Mouse (Mus musculus) heart, embryonic 14.5 days (tissue): ENCODE measurements around the gene Ppm1m. TPM values are rescaled to one million over a fixed set of nuclear protein-coding genes. Genes with fewer than 3 reads are reported as not detected.

ENCODE experiments used
- ATAC-seq: fragments of 200-750 bp; cut with Nextera tagmentation; 2 replicates; pipeline ENCODE4 v1.8.0; 2017; ENCODE audit warnings: low read depth, moderate TSS enrichment; ENCODE audit not compliant: insufficient number of reproducible peaks, insufficient read depth, low FRiP score
- H3K27ac ChIP-seq, 2 experiments: fragments of 200-500 bp in 1 of 2; fragments of 300-500 bp in 1 of 2; sonication (generic) in 1 of 2; replicated peaks in 1 of 2; 2 replicates each; pipeline ENCODE4 v1.5.1; 2012 to 2014; ENCODE audit warnings: low read depth in 2 of 2, low read length in 2 of 2, control low read depth in 1 of 2, mild to moderate bottlenecking in 1 of 2, mixed read lengths in 1 of 2; ENCODE audit not compliant: control insufficient read depth in 1 of 2, insufficient read depth in 1 of 2
- H3K27me3 ChIP-seq: fragments of 300-500 bp; sonication (generic); 2 replicates; pipeline ENCODE4 v1.6.1; 2014; ENCODE audit warnings: mild to moderate bottlenecking, low read length, control low read depth; ENCODE audit not compliant: control insufficient read depth, insufficient read depth
- H3K36me3 ChIP-seq: fragments of 300-500 bp; sonication (generic); 2 replicates; pipeline ENCODE4 v1.6.1; 2014; ENCODE audit warnings: mild to moderate bottlenecking, control low read depth, low read length, mixed read lengths; ENCODE audit not compliant: control insufficient read depth, insufficient read depth
- H3K4me1 ChIP-seq, 2 experiments: fragments of 200-500 bp in 1 of 2; fragments of 300-500 bp in 1 of 2; sonication (generic) in 1 of 2; 2 replicates each; pipeline ENCODE4 v1.6.1; 2012 to 2014; ENCODE audit warnings: low read length in 2 of 2, control low read depth in 1 of 2, mixed read lengths in 1 of 2; ENCODE audit not compliant: control insufficient read depth in 2 of 2, insufficient read depth in 2 of 2
- H3K4me2 ChIP-seq: fragments of 300-500 bp; sonication (generic); 2 replicates; pipeline ENCODE4 v1.6.1; 2014; ENCODE audit warnings: mild to moderate bottlenecking, low read length
- H3K4me3 ChIP-seq, 2 experiments: fragments of 200-500 bp in 1 of 2; fragments of 300-500 bp in 1 of 2; sonication (generic) in 1 of 2; 2 replicates each; pipeline ENCODE4 v1.5.1; 2012 to 2014; ENCODE audit warnings: low read length in 2 of 2, mild to moderate bottlenecking in 2 of 2, control low read depth in 1 of 2, low read depth in 1 of 2, moderate library complexity in 1 of 2; ENCODE audit not compliant: control insufficient read depth in 1 of 2, insufficient read depth in 1 of 2
- H3K9ac ChIP-seq: fragments of 300-500 bp; sonication (generic); 2 replicates; pipeline ENCODE4 v1.6.1; 2014; ENCODE audit warnings: mild to moderate bottlenecking, low read length
- H3K9me3 ChIP-seq: fragments of 300-500 bp; sonication (generic); 2 replicates; pipeline ENCODE4 v1.6.1; 2016; ENCODE audit warnings: low read length, control low read depth; ENCODE audit not compliant: control insufficient read depth
- WGBS: fragments of 180-500 bp; shearing (Covaris S2); extraction: QIAGEN DNeasy Blood & Tissue Kit; methylation state at CpG from one replicate; pipeline ENCODE4 v1.1.7; 2014; 5-methylcytosine and 5-hydroxymethylcytosine counted together
- polyA plus RNA-seq: library from polyadenylated mRNA; unstranded; fragments of >200 nt; fragmentation: Nextera tagmentation; extraction: Ambion mirVana; gene quantifications from 2 replicates; pipeline ENCODE4 v1.2.1, GENCODE M21; 2014

The Ppm1m gene
- polyA plus RNA-seq, 1 experiment from 2014 or later = 19.4 TPM

GRCm38 (mm10) chr9:106154106-106154505 lies 45.4 kb downstream of the Ppm1m start:
- Histone ChIP-seq H3K4me2 (no peak overlapping the region), H3K9ac (no peak overlapping the region), H3K9me3 (no peaks in the 10 kb centered on the region), H3K4me1 (peaks cover 0 to under 1% of the 10 kb centered on the region in 2 experiments; a peak in 1 of 4 replicates), H3K27me3 (peaks cover 34% of the 10 kb centered on the region), H3K27ac (no peak overlapping the region), H3K4me3 (no peak overlapping the region), H3K36me3 (no peaks in the 10 kb centered on the region)
- 72% methylated on average over 9 of the region's 9 CpGs for WGBS
- ATAC-seq = no peak

- H3K27me3 ChIP-seq = peaks cover 72% of the 10 kb centered on the region
- H3K4me2 ChIP-seq = 0 out of 2 replicates have a peak overlapping the region, but pooled peaks have one; percentile 57
- no peaks in the 10 kb centered on the region for H3K36me3 ChIP-seq
- H3K27ac ChIP-seq = no peak overlapping the region
- peaks cover 0 to 7% of the 10 kb centered on the region in 2 experiments; a peak in 1 of 4 replicates for H3K4me1 ChIP-seq
- H3K4me3 ChIP-seq = peak overlapping the region in 1 of 2 experiments; percentile 25; a peak in 1 of 4 replicates
- ATAC-seq = no peak
- no peak overlapping the region for H3K9ac ChIP-seq
- H3K9me3 ChIP-seq = no peaks in the 10 kb centered on the region
- WGBS = 24% methylated on average over 10 of the region's 10 CpGs
Measured at GRCm38 (mm10) chr9:106149399-106149754, 50.2 kb downstream of the Ppm1m start.

- no peak for ATAC-seq
- Histone ChIP-seq H3K9ac (no peak overlapping the region), H3K4me1 (peaks cover 0 to 7% of the 10 kb centered on the region in 2 experiments; a peak in 1 of 4 replicates), H3K9me3 (no peaks in the 10 kb centered on the region), H3K27me3 (peaks cover 73% of the 10 kb centered on the region), H3K27ac (no peak overlapping the region), H3K4me3 (peak overlapping the region; percentile 7 to 25; a peak in 3 of 4 replicates), H3K4me2 (peak overlapping the region; percentile 57), H3K36me3 (no peaks in the 10 kb centered on the region)
- WGBS = 3% methylated on average over 36 of the region's 36 CpGs
Measured at GRCm38 (mm10) chr9:106148541-106149398, 50.8 kb downstream of the Ppm1m start.

DNA sequence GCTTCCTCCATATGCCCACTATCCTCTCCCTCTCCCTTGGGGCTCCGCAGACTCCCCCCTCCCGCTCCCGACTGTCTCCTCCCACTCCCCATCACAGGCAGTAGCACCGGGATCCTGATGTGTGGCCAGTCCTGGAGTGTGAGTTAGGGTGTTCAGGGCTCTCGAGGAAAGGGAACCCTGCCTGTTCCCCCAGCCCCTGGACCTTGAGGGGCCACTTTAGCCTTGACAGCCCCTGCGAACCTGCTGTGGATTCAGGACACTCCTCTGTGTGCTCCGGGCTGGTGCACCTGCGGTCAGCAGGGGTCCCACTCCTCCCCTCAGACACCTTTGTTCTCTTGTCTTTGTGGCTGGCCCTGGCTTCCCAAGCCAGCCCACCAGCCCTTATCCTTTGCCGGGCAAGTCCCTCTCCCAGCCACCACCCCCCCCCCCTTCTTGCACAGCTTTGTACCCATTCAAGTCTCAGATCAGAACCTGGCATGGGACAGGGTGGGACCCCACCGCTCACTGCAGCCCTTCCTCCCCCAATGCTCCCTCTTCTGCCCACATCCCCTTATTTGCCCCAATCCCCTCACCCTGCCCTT lies 51.6 kb downstream of the Ppm1m start:
- Histone ChIP-seq H3K9me3 (no peaks in the 10 kb centered on the region), H3K4me1 (peaks cover 0 to 7% of the 10 kb centered on the region in 2 experiments; a peak in 1 of 4 replicates), H3K4me2 (peak overlapping the region; percentile 57; the same call in 1 of the 2 replicates), H3K27ac (no peak overlapping the region), H3K4me3 (peak overlapping the region in 1 of 2 experiments; percentile 25; a peak in 2 of 4 replicates), H3K27me3 (peaks cover 79% of the 10 kb centered on the region), H3K36me3 (no peaks in the 10 kb centered on the region), H3K9ac (no peak overlapping the region)
- WGBS = 8% methylated on average over 10 of the region's 10 CpGs
- ATAC-seq = no peak

- 24% methylated on average over 5 of the region's 5 CpGs for WGBS
- peaks cover 73% of the 10 kb centered on the region for H3K27me3 ChIP-seq
- no peak for ATAC-seq
Measured at GRCm38 (mm10) chr9:106147281-106147680, 52.3 kb downstream of the Ppm1m start.

DNA sequence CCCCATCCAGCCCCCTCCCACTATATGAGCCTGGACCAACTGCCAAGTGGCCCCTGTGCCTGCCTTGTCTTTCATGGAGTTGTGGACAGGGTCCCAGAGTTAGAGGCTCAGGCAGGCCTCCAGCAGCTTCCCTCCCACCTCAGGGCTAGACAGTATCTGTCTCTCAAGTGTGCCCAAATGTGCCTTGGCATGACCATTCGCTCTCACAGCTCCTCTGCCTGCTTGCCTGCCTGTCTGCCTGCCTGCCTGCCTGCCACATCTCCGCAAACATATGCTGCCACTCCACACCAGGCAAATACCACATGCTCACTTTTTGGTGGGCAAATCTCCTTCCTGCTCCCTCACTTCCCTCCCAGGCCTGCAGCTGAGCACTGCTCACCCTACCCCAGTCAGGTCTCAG lies 54.0 kb downstream of the Ppm1m start:
- no peaks in the 10 kb centered on the region for H3K36me3 ChIP-seq
- H3K9ac ChIP-seq = no peak overlapping the region
- H3K4me2 ChIP-seq = no peak overlapping the region
- 65% methylated on average over 2 of the region's 2 CpGs for WGBS
- no peaks in the 10 kb centered on the region for H3K9me3 ChIP-seq
- peaks cover 0 to 7% of the 10 kb centered on the region in 2 experiments; a peak in 1 of 4 replicates for H3K4me1 ChIP-seq
- peaks cover 60% of the 10 kb centered on the region for H3K27me3 ChIP-seq
- H3K27ac ChIP-seq = no peak overlapping the region
- H3K4me3 ChIP-seq = no peak overlapping the region
- ATAC-seq = no peak

More at GRCm38 (mm10) chr9:106147281-106147680, 52.3 kb downstream of the Ppm1m start:
- Histone ChIP-seq H3K27ac (no peak overlapping the region), H3K4me2 (no peak overlapping the region), H3K4me1 (peaks cover 0 to 7% of the 10 kb centered on the region in 2 experiments; a peak in 1 of 4 replicates), H3K9ac (no peak overlapping the region), H3K36me3 (no peaks in the 10 kb centered on the region), H3K9me3 (no peaks in the 10 kb centered on the region), H3K4me3 (no peak overlapping the region)
